Mouse (Mus musculus) limb, embryonic 14.5 days (tissue): Measurements from ENCODE around the gene Atxn7l1. TPM values are rescaled to one million over a fixed set of nuclear protein-coding genes. Genes with fewer than 3 reads are reported as not detected.

Experiments
- ATAC-seq: fragments of 200-750 bp; cut with Nextera tagmentation; 2 replicates; pipeline ENCODE4 v1.8.0; 2017; ENCODE audit warnings: low read depth, moderate number of reproducible peaks, moderate TSS enrichment; ENCODE audit not compliant: low FRiP score
- DNase-seq: peaks from one replicate; pipeline ENCODE4 v3.0.0-alpha.2; 2015; ENCODE audit warnings: low spot score
- H3K27ac ChIP-seq: fragments of 300-500 bp; sonication (generic); replicated peaks from 2 replicates; pipeline ENCODE4 v1.5.1; 2014; ENCODE audit warnings: low read depth, mild to moderate bottlenecking, low read length, moderate library complexity, mixed read lengths
- H3K27me3 ChIP-seq: fragments of 300-500 bp; sonication (generic); 2 replicates; pipeline ENCODE4 v1.6.1; 2014; ENCODE audit warnings: low read length, mixed read lengths; ENCODE audit not compliant: control insufficient read depth, insufficient read depth
- H3K36me3 ChIP-seq: fragments of 300-500 bp; sonication (generic); 2 replicates; pipeline ENCODE4 v1.6.1; 2014; ENCODE audit warnings: mild to moderate bottlenecking, low read length, moderate library complexity, mixed read lengths; ENCODE audit not compliant: control insufficient read depth, insufficient read depth
- H3K4me1 ChIP-seq: fragments of 300-500 bp; sonication (generic); 2 replicates; pipeline ENCODE4 v1.6.1; 2014; ENCODE audit warnings: antibody characterized with exemption, low read length, mixed read lengths; ENCODE audit not compliant: control insufficient read depth, insufficient read depth
- H3K4me2 ChIP-seq: fragments of 300-500 bp; sonication (generic); replicated peaks from 2 replicates; pipeline ENCODE4 v1.6.1; 2014; ENCODE audit warnings: low read depth, mild to moderate bottlenecking, low read length, moderate library complexity; ENCODE audit not compliant: severe bottlenecking
- H3K4me3 ChIP-seq: fragments of 300-500 bp; sonication (generic); replicated peaks from 2 replicates; pipeline ENCODE4 v1.5.1; 2014; ENCODE audit warnings: low read length
- H3K9ac ChIP-seq: fragments of 300-500 bp; sonication (generic); 2 replicates; pipeline ENCODE4 v1.6.1; 2014; ENCODE audit warnings: mild to moderate bottlenecking, low read depth, low read length, moderate library complexity; ENCODE audit not compliant: severe bottlenecking
- H3K9me3 ChIP-seq: fragments of 300-500 bp; sonication (generic); 2 replicates; pipeline ENCODE4 v1.6.1; 2016; ENCODE audit warnings: low read length; ENCODE audit not compliant: control insufficient read depth
- POLR2A ChIP-seq: fragments of 200-500 bp; IDR thresholded peaks from 2 replicates; pipeline ENCODE4 v1.8.0; 2012; ENCODE audit warnings: inconsistent platforms, mild to moderate bottlenecking, moderate library complexity, borderline replicate concordance; ENCODE audit not compliant: insufficient read depth, insufficient read length; ENCODE audit errors: extremely low read depth
- WGBS: fragments of 180-500 bp; shearing (Covaris S2); extraction: QIAGEN DNeasy Blood & Tissue Kit; methylation state at CpG from one replicate; pipeline ENCODE4 v1.1.7; 2014; 5-methylcytosine and 5-hydroxymethylcytosine counted together
- polyA plus RNA-seq, 2 experiments: library from polyadenylated mRNA; depleted of rRNA in 1 of 2; stranded (reverse) in 1 of 2; unstranded in 1 of 2; fragments of >200 nt; fragmentation: Nextera tagmentation in 1 of 2; extraction: Ambion mirVana in 1 of 2; gene quantifications; 2 replicates each; pipeline versions ENCODE4 v1.2.1 to v1.2.3; 2012 to 2014

Atxn7l1 gene
- 23.1 and 27.0 TPM in 2 replicates for polyA plus RNA-seq (2012; rRNA removed)
- 15.3 and 15.7 TPM in 2 replicates for polyA plus RNA-seq (2014; fragmentation: Nextera tagmentation; extraction: Ambion mirVana)

GRCm38 (mm10) chr12:33147497-33148267 is at the start of gene Atxn7l1:
Gene Atxn7l1, plus strand, starts transcription at chr12:33147693.
- DNase-seq (peak; percentile 92), ATAC-seq (peak; percentile 90)
- Histone ChIP-seq H3K4me3 (peak within 1 kb of the TSS; percentile 73), H3K27me3 (0 out of 2 replicates have a peak, but pooled peaks cover 5% of the 10 kb centered on the region), H3K4me1 (peaks cover 13% of the 10 kb centered on the region), H3K9ac (peak within 1 kb of the TSS; percentile 89), H3K4me2 (peak within 1 kb of the TSS; percentile 95), H3K36me3 (no peaks in the 10 kb centered on the region; the same call in 1 of the 2 replicates), H3K27ac (peak within 1 kb of the TSS; percentile 75), H3K9me3 (no peaks in the 10 kb centered on the region)
- WGBS: under 1% methylated on average over 43 of the region's 54 CpGs
- no peak for TF ChIP-seq POLR2A

- Histone ChIP-seq H3K4me3 (no peak overlapping the region), H3K9me3 (no peaks in the 10 kb centered on the region), H3K4me2 (no peak overlapping the region), H3K4me1 (0 out of 2 replicates have a peak, but pooled peaks cover 5% of the 10 kb centered on the region), H3K27ac (no peak overlapping the region), H3K9ac (no peak overlapping the region), H3K27me3 (no peaks in the 10 kb centered on the region), H3K36me3 (no peaks in the 10 kb centered on the region)
- WGBS: 67% methylated on average over 8 of the region's 8 CpGs
- DNase-seq (no peak), ATAC-seq (no peak)
- no peak for TF ChIP-seq POLR2A
Observed at GRCm38 (mm10) chr12:33101627-33102026, 45.9 kb upstream of the Atxn7l1 start.

DNA sequence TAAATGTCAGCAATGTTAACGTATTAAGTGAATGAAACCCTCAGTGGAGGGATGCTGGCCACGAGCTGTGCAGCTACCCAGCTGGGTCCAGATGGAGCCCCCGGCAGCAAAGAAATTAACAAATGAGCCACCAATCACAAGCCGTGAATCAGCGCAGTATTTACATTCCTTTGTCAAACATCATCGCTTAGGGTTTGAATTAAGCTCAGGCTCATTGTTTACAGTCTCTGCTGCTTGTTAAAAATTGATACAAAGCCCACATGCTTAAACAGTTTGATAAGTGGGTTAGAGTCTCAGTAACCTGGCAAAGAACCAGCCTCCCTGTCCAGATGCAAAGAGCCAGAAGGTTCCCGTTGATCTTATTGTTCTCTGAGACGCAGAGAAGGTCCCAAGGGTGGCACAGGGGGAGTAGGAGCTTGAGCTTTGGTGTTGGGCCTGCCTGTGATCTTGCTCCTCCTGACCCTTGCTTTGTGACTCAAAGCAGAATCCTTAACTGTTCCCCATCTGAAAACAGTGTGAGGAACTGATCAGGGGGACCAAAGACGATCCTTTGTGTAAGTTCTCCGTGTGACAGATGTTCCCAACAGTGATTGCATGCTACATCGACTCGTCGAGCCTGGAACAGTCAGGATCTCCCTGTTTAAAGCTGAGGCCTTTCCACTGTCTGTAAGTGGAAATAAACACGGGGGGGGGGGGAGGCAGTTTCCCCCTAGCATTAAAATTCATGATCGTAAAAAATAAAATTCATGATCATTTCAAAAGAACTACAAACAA is 45.0 kb upstream of the Atxn7l1 start:
- H3K4me3 ChIP-seq: no peak overlapping the region
- DNase-seq (peak; percentile 40), ATAC-seq (peak; percentile 47; the same call in 1 of the 2 replicates)
- no peaks in the 10 kb centered on the region for H3K36me3 ChIP-seq
- no peaks in the 10 kb centered on the region for H3K9me3 ChIP-seq
- H3K4me2 ChIP-seq: no peak overlapping the region
- 0 out of 2 replicates have a peak, but pooled peaks cover 5% of the 10 kb centered on the region for H3K4me1 ChIP-seq
- no peaks in the 10 kb centered on the region for H3K27me3 ChIP-seq
- 51% methylated on average over 15 of the region's 15 CpGs for WGBS
- TF ChIP-seq POLR2A: no peak
- no peak overlapping the region for H3K27ac ChIP-seq
- no peak overlapping the region for H3K9ac ChIP-seq

- no peak overlapping the region for H3K4me3 ChIP-seq
- no peaks in the 10 kb centered on the region for H3K9me3 ChIP-seq
- DNase-seq (no peak), ATAC-seq (no peak)
- peaks cover 8% of the 10 kb centered on the region; the same call in 1 of the 2 replicates for H3K4me1 ChIP-seq
- H3K27ac ChIP-seq: no peak overlapping the region
- 84% methylated on average over 4 of the region's 4 CpGs for WGBS
- H3K27me3 ChIP-seq: no peaks in the 10 kb centered on the region
- no peaks in the 10 kb centered on the region for H3K36me3 ChIP-seq
- H3K4me2 ChIP-seq: no peak overlapping the region
- no peak overlapping the region for H3K9ac ChIP-seq
- no peak for TF ChIP-seq POLR2A
Observed at GRCm38 (mm10) chr12:33105724-33106123, 41.8 kb upstream of the Atxn7l1 start.

- H3K27me3 ChIP-seq: no peaks in the 10 kb centered on the region
- no peak overlapping the region for H3K4me3 ChIP-seq
Observed at GRCm38 (mm10) chr12:33106438-33107167, 40.9 kb upstream of the Atxn7l1 start.

More at GRCm38 (mm10) chr12:33106438-33107167, 40.9 kb upstream of the Atxn7l1 start:
- Histone ChIP-seq H3K4me2 (no peak overlapping the region), H3K36me3 (no peaks in the 10 kb centered on the region), H3K27ac (no peak overlapping the region), H3K9ac (no peak overlapping the region), H3K9me3 (no peaks in the 10 kb centered on the region), H3K4me1 (peaks cover 17% of the 10 kb centered on the region)
- ATAC-seq (no peak), DNase-seq (no peak)
- WGBS: 81% methylated on average over 10 of the region's 10 CpGs
- no peak for TF ChIP-seq POLR2A
